Mouse (Mus musculus): Measurements from ENCODE around the gene Zfp706. TPM values are rescaled to one million over a fixed set of nuclear protein-coding genes. Genes with fewer than 3 reads are reported as not detected.

The Zfp706 gene
- total RNA-seq, 2 experiments from 2014 or later: 234 to 247 TPM

DNA sequence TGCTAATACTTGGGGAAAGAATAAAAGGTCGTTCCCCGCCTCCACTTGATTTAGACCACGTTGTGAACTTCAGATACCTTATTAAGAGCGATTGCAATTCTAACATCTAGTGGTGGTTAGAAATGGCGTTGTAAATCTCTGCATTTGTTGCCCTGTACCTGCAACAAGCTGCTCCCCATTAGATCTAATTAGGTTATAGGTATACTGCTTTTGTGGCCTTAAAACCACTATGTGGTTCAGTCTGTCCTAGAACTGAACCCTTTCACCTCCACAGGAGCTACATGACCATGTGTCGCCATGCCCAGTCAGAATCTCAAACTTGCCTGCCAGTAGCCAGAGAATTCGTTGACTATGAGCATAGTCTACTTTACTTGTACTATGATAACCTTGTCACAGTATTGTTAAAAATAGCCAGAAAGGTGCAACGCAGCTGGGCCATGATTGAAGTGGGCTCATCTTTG lies 416 bp upstream of the Zfp706 start:
- peak; percentile 27 for DNase-seq

DNA sequence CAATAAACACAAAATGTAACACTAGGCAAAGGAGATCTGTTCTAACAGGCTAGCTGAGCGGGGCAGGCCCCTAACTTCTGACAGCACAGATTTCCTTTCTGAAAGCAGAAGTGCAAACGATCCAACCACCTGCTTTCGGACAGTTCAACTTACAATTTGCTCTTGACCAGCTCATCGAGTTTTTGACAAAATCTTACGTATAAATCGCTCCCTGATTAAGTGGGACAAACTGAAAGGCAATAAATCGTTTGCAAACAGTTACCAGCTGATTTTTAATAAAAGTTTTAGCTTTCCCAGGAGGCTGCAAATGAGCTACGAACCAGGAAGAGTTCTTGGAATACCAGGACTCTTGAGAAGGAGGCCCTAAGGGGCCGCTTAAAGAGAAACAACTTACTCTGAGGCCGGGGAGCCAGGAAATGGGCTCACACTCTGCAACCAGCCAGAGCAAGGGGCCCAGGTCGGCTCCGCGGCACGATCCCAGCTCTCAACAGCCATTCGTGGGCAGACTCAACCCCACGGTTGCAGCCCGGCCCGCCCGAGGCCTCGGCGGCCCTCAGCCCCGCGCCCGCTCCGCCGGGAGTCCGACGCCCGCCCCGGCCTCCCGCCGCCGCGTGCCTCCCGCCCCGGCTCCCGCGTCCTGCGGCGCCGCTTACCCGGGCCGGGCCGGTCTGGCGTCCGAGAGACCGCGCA lies 953 bp downstream of the Zfp706 start:
- DNase-seq: peak; percentile 44

DNA sequence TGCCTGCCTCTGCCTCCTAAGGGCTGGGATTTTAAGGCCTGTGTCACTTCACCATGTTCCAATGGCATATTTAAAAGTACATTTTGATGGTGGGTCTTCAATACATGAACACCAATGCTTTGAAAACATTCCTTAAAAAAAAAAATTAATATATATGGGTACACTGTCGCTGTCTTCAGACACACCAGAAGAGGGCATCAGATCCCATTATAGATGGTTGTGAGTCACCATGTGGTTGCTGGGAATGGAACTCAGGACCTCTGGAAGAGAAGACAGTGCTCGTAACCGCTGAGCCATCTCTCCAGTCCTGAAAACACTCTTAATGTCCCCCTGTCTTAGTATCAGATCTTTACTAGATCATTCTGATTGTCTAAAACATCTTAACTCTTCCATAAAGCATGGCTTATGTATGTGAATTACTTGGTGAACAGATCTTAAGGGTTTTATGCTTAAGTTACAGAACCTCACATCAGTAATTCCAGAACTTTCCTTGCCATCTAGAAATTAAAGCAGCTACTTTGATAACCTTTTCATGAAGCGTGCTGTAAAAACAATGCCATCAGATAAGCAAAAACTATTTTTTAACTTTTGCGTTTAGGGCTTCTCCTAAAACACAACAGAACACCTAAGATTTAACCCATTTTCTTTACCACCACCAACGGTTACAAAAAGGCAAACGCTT lies 1.6 kb downstream of the Zfp706 start:
- no peak for DNase-seq

DNA sequence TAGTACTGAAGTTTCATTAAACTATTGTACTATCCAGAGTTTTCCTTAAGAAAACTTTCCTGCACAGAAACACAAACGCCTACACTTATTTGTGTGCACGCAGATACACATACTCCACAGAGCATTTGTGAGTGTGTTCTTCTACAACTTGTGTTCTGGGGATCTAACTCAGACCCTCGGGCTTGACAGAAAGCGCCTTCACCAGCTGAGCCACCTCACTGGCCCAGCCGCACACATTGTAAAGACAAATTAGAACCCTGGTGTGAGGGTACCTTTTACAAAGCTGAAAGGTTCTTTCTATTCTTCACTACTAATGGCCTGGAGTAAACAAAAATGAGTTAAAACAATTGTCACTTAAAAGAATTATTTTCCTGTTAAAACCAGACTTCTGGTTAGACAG lies 2.7 kb downstream of the Zfp706 start:
- DNase-seq: no peak

DNA sequence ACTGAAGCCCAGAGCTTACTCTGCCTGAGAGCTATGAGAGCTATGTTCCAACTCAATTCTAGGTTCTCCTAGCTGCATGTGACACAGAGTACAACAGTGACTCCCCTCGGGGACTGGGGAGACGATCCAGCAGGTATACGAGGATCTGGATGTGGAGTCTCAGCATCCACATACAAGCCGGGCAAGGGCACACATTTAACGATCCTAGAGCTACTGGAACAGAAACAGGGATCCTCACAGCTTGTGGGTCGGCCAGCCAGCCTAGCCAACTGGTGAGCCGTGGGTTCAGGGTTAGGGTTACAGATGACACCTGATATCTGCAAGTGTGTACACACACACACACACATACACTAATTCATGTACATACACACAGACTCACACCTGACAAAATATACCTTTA lies 5.3 kb downstream of the Zfp706 start:
- DNase-seq: no peak

DNA sequence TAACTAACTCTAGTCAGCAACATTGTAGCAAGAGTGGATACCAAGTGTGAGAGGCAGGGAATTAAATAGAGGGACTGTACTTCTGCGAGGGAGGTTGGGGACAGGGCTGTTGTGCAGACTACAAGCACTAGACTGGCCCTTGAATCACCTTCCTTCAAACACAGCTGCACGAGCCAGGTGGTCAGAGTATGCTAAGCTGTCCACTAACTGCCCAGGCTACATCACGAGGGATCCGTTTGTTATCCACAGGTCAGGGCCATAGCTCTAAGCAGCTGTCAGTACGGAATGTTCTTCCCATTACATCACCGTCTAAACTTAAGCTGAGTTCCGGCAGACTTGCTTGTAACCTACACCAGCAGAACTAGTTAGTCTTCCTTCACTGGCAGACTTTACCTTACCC lies 8.0 kb downstream of the Zfp706 start:
- DNase-seq: peak; percentile 37

DNA sequence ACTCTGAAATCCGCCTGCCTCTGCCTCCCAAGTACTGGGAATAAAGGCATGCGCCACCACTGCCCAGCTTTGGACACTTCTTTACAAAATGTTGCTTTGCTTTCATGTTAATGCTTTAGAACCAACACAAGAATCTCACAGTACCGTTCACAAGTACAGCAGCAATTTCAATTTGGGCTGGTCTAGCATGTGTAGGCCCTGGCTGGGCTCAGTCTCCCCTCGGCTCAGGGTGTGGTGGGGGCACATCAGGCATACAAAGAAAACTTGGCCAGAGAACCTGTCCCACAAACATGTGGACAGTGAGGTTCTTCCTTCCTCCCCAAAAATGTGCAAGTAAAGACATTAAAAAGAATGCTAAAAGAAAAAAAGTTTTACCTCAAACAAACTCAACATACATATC lies 12.4 kb downstream of the Zfp706 start:
- DNase-seq: no peak

DNA sequence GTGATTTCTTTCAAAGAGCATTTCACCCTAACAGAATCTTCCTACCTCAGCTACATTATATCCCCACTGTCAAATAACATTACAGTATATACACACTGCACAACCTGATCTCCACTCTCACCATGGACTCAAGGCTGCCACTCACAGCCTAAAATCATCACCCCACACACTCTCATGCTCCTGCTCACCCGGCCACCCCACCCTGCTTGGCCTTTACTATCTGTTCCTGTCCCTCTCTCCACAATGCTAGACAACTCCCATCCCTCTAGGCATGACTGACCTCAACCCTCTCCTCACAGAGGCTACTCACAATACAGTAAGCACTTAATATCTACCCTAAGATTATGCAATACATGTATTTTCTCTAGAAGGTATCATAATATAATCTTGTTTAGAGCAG lies 12.9 kb downstream of the Zfp706 start:
- no peak for DNase-seq

DNA sequence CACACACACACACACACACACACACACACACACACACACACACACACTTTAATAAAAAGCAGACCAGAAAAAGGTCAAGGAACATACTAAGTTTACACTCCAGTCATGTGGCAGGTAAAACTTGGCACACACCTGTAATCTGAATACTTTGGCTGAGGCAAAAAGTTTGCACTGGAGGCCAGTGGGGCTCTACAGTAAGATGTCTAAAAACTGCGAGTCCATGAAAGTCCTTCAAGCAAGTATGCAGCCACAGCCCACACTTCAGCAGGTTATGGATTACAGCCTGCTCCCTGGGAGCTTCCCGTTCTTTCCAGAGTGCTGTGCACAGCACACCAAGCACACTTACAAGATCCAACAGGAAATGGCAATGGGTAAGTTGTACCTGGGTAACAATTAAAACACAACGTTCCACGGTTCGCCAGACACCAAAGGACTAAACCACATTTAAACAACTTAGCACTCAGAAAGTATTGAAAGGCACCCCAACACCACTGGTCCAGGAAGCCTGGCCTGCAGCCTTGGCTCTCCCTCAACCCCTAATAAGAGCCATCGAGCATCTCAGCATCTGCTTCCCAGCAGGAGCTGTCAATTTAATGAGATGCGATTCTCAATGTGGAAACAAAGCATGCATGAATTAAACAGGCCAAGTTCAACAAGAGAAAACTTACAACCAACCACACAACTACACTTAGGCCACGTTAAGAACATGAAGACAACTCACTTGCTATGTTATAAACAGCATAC lies 14.0 kb downstream of the Zfp706 start:
- no peak for DNase-seq

DNA sequence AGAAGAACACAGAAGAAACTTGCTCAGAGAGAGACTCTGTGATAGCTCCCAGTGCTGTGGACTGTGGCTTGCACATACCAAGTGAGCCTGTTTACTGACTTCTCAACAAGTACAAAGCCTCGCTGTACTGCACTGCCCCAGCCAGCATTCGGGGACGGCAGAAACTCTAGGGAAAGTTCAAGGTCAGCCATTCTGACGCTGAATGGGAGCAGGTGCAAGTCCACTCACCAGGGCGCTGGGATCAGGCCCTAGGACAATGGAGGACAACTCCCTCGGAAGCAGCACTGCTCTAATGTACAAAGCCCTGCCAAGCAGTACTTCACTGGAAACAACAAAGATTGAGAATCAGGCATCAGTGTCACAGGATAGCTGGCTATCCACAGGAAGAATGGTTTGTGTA lies 16.2 kb downstream of the Zfp706 start:
- no peak for DNase-seq

DNA sequence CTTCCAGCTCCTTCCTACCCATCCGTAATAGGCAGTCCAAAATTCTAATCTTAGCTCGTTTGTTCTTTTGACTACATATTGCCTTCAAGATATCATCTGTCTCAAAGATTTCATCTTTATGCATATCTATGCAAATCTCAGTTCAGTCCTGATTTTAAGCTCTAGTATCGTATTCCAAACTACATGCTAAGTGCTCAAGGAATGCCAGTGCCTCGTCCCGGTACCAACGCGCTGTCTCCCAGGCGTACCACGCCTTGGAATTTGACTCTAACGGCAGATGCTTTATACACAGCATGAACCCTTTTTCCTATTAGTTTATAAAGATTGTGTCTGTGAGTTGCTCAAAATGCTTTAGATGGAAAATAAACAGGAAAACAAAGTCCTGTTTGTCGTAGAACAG lies 17.7 kb downstream of the Zfp706 start:
- no peak for DNase-seq

DNA sequence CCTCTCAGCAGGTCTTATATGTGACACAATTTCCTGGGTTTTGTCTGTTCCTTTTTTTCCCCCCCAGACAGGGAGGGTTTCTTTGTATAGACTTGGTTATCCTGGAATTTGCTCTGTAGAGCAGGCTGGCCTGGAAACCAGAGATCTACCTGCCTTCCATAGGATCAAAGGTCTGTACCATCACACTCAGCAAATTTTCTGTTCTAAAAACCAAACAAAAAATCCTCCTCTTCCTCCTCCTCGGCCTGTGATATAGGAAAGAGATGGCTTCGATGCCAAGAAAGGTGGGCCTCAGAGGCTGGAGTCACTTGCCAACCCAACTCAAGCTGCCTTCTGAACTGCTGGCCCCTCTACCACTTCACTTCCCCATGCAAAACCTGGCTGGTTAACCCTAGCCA lies 18.9 kb downstream of the Zfp706 start:
- no peak for DNase-seq

DNA sequence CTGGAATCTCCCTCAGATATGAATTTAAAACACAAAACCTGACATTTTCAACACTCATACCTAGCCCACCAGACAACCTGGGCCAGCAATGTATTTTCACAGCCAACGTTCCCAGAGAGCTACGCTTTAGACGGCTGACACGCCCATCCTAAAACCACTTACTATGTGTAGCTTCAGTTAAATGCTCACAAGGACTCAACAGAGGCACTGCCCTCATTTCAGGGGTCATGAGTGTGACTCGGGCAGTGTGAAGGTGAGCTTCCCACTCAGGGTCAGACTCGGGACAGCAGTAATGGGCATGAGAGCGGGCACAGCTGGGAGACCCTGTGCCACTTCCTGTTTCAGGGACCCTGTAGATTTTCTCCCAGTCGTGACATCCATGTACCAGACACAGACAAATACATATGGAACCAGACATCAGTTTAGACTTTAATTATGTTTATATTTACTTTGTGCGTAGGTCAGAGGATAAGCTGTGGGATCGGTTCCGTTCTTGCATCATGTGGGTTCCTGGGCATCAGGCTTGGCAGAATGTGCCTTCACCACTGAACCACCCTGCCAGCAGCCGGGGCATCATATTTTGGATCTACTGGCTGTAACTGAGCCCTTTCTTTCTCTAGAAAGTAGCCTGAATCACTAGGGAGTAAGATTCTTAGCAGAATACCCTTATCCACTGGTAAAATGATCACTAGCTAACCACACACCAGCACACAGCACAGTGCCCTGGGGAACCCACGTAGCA lies 19.4 kb downstream of the Zfp706 start:
- no peak for DNase-seq

DNA sequence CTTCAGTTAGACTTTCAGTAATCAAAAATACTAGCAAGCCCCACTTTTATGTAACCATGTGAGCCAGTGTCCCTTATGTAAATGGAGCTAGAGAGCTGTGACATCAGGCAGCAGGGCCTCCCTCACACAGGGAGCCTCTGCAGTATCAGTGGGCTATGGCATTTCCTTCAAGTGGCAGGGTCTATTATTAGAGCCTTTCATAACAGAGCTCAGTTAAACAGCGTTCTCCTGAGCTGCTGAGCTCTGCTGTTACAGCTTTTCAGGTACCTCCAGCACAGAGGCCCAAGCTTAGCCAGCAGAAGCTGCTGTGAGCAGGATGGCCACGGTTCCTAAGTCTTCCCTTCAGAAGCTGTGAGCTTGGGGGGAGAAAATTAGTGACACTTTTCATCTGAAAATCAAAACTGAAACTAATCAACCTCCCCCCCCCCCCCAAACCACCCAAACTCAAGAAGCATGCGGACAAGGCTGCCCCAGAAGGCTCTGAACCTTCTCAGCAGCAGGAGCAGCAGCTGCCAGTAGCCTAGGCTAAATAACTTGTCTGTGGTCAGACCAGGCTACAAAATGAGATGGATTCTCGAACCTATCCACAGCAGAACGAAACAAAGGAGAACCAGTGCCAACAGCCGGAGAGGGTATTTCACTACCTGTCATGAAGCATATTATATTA lies 20.2 kb downstream of the Zfp706 start:
- peak; percentile 32 for DNase-seq

DNA sequence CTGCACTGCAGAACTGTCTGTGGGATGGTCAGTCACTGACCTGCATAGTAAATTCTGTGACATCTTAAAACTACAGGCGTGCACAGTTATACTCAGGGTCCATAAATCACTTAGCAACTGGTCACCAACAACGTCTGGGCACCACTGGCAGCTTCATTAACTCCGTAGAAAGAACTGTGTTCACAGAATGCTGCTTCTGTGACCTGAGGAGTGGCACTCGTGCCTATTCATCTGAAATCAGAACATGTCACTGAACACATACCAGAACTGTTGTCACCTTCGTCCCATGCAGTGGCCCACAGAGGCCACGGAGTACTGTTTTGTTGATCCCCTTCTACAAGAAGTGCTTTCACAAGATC lies 22.0 kb downstream of the Zfp706 start:
- no peak for DNase-seq

DNA sequence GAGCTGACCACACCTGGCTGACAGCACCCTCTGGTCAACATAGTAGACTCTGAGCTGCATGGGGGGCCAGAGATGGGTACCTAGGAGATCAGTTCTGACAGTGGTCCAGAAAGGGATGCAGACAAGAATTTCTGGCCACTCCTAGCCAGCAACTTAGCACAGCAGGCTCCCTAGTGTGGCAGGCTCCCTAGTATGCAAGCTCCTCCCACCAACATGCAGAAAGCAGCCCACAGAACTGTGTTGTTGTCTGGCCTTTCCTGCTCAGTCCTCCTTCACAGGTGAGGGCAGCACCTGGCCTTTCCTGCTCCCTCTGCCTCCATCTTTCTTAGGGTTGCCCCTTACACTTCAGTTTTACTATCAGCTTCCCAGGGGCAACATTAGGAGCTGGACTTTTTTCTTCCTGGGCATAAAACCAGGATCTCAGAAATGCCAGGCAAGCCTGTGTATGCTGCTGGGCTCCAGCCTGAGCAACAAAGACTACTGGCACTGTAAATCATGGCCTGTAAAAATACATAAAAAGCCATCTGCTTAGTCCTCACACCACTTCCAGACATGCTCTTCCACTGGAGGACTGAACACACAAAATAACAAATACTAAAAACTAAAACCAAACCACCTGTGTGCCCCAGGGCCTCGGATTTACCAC lies 22.5 kb downstream of the Zfp706 start:
- DNase-seq: no peak

DNA sequence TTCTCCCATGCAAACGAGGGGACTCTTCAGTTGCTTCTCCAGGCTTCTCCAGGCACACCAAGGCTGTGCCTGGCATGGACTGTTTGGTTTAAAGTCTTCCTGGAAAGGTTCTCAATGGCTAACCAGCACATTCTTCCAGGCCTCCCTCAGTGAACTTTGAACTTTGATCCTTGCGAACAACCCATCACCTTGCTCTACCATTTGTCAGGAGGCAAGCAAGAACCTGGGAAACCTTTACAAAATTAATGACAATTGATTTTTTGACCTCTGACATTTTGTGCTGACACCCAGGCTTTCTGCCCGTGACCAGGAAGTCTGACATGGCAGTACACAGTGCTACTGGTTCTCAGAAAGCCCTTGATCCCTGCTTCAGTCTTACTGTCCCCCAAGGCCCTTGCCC lies 24.1 kb downstream of the Zfp706 start:
- no peak for DNase-seq

DNA sequence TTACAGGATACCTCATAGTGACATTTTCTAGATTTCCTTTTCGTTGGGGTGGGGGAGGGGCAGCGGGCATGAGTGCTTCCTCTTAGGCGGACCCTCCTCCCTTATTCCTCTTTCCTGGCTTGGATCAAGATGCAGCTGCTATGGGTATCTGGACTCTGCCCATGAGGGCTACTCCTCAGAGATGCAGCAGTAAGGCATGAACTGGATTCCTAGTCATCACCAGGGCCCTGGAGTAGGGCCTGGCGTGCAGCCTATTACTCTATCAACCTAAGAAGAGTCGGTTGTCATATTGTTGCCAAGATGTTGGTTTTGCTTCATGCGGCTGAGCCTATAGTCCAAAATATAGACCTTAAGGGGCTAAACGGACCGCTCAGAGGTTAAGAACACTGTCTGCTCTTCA lies 27.3 kb downstream of the Zfp706 start:
- DNase-seq: no peak

DNA sequence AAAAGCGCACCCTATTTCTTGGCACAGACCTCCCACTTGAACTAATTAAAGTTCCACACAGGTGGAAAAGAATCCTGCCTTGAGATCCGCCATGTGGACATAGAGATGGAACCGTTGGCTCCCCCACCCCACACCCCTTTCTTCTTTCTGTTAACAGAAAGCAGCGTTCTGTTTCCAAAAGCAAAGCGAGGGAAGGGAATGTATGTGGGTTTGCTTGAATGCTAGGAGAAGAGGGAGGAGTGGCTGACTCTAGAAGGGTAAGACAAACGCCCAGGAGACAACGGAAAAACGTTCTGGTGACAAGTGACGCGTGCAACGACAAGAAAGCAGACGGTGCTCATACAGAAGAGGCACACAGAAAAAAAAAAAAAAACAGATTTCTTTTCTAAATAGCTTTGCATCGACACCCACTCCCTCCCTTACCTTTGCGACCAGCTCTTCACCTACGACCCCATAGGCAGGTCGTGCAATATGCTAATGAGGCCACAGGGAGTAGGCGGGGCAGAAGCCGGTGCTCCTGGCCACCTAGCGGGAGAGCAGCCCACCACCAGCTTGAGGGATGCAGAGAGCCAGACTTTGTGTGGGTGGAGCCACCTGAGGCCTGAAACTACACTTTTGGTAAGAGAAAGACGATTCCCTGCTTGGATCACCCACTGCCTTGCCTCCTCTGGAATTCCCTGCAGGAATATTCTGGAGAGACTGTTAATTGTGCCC lies 27.9 kb downstream of the Zfp706 start:
- peak; percentile 68 for DNase-seq

DNA sequence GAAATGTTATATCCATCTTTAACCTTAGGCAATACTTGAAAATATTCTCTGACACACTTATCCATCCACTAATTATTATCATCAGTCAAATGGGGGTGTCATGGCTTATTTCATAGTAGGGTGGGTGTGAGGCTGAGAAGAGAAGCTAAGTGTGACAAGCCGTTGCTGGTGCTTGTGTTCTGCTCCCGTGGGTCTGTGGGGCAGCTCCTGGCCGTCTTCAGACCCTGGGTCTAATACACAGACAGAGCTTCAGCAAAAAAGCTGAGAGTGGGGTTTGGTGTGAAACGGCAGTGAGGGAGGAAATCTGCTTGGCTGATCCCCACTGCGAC lies 28.4 kb downstream of the Zfp706 start:
- no peak for DNase-seq

DNA sequence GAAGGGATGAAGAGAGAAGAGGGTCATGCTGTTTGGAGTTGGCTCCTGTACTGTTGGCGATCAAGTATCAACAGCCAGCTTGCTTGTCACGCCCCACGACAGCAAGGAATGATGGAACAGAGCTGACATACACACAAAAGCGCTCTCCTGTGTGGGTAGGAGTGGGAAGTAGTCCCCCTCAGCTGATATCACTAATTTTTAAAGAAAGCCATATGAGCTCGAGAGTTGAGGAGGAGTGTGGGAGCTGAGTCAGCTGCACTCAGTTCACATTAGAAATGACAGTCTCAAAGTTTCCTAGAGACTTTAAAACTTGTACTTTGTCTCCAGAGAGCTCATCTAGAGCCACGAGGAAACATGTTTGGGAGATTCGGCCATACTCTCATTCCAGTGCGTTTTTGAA lies 29.8 kb downstream of the Zfp706 start:
- DNase-seq: no peak

All from heart, postnatal 4 days (tissue).